Mouse (Mus musculus) gastrocnemius, adult 8-10 months (tissue): Measurements from ENCODE around the gene Ap1g1. TPM values are rescaled to one million over a fixed set of nuclear protein-coding genes. Genes with fewer than 3 reads are reported as not detected.
"Not testable (repeated sequence)": the region's sequence is repeated elsewhere in the genome, so short reads cannot be mapped to it uniquely, and the experiment has no call there.

Experiments used
- DNase-seq, 2 experiments: peaks; one replicate each; pipeline ENCODE4 v3.0.0; 2022; ENCODE audit warnings: low spot score in 2 of 2
- total RNA-seq, 4 experiments: library from RNA; stranded (reverse); gene quantifications; 2 replicates each; pipeline ENCODE4 v1.2.4; 2022

Gene Ap1g1
- 10 to 100 TPM; 28.2 to 36.4 (median 30.6) TPM for total RNA-seq

- DNase-seq, result peak; percentile 90 to 93
These were observed at the start of gene Ap1g1 for GRCm38 (mm10) chr8:109778280-109778977. Ap1g1 (plus strand) TSS chr8:109778554.

DNA sequence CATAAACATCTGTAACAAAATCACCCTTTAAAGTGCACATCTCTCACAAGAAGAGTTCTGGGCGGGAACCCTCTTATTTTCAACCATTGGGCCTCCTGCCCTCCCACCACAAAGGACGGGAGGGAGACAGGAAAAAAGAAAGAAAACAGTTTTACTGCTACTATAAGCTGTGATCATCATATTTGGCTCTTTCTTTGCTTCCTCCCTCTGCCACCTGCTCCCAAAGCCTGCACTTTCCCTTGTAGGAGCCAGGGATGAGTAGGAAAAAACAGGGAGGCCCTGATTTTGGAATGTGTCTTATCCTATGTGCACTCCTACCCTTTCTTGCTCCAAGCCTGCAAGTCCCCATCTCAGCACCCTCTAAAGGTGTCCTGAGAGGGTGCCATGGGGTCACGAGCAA is 47.3 kb upstream of the Ap1g1 start:
- DNase-seq, result no peak

- no peak for DNase-seq
These were observed 44.3 kb upstream of the Ap1g1 start for GRCm38 (mm10) chr8:109734018-109734417.

DNA sequence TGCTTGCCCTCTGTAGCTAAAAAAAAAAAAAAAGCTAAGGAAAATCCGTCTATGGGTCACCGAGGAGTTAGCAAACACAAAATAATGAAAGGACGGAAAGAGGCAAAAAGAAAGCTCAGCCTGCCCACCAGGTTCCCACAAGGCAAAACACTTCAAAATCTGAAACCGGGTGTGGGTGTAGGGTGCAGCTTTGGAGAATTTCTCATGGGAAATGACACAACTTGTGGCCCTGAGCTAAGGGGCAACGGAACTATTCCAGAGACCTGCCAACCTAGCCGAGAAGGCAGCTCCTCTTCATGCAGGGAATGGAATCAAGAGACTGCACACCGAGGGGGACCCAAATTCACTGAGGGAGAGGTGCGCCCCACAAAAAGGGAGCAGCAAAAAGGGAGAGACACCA is 41.5 kb upstream of the Ap1g1 start:
- DNase-seq, result no peak

GRCm38 (mm10) chr8:109737237-109738048 is 40.9 kb upstream of the Ap1g1 start, which contains the start of gene Atxn1l:
Atxn1l (minus strand) TSS chr8:109737739.
- peak; percentile 72 to 73 for DNase-seq

DNA sequence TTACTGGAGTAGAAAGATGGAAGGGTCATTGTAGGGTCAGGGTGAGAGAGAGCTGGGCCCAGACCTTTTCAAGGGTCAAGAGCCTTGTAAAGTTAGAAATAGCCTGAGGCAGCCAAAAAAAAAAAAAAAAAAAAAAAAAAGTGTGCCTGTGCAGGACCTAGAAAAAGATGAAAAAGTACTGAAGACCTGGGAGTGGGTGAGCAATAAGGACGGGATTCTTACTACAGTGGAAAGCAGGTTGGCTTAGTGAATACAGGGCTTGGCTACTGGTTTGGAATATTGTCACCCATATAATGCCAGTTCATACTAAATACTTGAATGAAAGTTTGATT is 40.3 kb upstream of the Ap1g1 start:
- no peak for DNase-seq

DNA sequence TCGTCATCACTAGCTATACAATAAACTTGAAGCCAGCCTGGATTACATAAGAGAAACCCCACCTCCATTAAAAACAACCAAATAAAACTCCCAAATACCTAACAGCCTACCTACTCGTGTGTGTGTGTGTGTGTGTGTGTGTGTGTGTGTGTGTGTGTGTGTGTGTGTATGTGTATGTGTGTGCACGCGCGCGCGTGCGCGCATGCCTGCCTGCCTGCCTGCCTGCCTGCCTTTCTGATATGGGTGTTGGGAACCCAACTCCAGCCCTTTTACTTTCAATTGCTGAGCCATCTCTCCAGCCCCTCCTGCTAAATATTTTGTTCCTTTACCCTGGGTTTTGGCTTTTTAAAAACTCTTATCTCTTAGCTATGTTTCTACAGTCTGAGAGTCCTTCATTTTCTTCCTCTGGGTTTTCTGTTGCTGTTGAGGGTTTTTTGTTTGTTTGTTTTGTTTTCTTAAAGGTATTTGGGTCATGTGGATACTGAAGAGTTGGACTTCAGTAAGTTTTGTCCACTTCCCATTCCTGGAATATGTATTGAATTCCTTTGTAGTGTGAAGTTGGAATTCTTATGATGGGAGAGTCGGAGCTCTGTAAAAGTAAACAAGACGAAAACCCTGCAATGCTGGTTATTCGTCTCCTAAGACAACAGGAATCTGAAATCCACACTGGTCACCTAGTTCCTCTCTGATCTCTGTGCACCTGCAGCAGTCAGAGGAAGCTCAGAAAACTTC is 30.7 kb upstream of the Ap1g1 start:
- DNase-seq, result no peak

DNA sequence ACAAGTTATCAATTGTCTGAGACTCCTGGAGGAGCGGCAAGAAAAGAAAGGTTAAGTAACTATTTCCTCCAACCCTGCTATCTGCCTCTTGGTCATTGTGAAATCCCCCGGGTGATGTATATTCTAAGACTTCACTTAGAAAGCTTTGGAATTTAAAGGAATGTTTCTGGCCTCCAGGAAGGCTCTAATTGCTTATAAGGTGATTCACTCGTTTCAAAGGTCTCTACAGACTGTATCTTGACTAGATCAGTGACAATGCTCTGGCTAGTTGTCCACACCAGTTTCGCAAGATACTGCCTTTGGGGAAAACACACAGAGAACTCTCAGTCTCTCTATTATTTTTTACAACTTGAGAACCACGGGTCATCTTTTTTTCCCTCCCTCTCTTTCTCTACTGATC is 28.1 kb upstream of the Ap1g1 start:
- no peak for DNase-seq

DNA sequence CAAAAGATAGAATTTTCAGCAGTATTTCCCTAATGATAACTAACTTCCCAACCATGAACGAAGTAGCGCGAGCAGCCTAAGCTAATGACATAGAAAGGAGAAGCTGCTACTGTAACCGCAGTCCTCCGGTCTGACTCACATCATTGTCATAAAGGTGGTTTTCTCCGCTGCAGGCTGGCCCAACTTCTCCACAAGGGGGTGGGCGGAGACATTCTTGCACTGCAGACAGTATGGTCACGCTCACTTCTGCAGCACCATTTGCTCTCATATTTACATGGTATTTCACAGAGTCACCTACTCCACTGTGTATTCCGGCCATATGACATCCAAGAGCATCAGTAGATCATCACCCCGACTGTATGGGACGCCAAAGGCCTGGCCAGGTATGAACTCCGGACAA is 27.7 kb upstream of the Ap1g1 start:
- DNase-seq, result no peak

GRCm38 (mm10) chr8:109751731-109752485 is 26.4 kb upstream of the Ap1g1 start:
- no peak for DNase-seq

DNA sequence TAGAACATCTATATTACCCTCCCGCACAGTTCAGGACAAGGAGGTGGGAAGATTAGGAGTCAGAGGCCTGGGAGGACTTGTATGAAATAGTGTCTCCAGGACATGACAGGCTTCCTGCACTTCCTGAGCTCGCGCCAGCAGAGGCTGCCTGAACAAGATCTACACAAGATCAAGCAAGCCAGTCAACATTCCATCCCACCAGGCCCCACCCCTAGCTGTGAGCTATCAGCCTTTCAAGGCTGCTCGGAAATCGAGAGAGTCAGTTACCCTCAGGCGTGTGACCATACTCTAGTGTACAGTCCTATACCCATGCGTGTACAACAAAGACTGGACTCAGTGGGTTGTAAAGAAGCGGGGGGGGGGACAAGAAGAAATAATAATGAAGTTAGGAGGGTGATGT is 23.7 kb upstream of the Ap1g1 start:
- no peak for DNase-seq

- DNase-seq, result not testable (repeated sequence)
These were observed 22.8 kb upstream of the Ap1g1 start for GRCm38 (mm10) chr8:109755554-109755953.

DNA sequence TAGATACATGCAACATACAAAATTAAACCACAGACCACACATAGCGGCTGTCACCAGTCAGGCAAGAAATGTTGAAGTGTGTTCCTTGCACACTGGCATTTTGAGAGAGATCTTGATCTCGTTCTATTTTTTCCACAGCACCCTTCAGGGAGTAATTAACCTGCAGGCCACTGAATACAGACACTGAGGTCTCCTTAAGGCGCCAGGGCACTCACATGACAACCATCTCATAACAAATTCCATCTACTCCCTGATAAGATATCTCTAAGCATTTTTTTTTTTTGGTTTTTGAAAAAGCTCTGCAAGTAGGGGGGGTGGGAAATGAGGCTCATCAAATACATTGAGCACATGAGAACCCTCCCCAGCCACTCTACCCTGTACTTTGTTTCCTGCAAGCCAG is 21.5 kb upstream of the Ap1g1 start:
- DNase-seq, result no peak

DNA sequence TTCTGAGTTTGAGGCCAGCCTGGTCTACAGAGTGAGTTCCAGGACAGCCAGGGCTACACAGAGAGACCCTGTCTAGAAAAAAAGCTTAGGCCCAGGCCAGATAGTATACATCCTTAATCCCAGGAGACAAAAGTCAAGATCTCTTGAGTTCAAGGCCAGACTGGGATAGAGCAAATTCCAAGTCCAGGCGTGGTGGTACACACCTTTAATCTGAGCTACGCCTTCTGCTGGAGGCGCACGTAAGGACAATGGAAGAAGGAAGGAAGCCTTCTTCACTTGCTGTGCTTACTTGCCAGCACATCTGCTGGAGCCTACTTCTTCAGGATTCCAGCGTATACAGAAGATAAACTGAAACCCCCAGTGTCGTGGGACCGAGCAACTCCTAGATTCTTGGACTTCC is 18.9 kb upstream of the Ap1g1 start:
- no peak for DNase-seq

- DNase-seq, result no peak
These were observed 18.1 kb upstream of the Ap1g1 start for GRCm38 (mm10) chr8:109760221-109760620.

GRCm38 (mm10) chr8:109764031-109764430 is 14.3 kb upstream of the Ap1g1 start:
- no peak for DNase-seq

GRCm38 (mm10) chr8:109766081-109766480 is 12.3 kb upstream of the Ap1g1 start:
- no peak for DNase-seq

- no peak for DNase-seq
These were observed 5.2 kb upstream of the Ap1g1 start for GRCm38 (mm10) chr8:109773154-109773553.

DNA sequence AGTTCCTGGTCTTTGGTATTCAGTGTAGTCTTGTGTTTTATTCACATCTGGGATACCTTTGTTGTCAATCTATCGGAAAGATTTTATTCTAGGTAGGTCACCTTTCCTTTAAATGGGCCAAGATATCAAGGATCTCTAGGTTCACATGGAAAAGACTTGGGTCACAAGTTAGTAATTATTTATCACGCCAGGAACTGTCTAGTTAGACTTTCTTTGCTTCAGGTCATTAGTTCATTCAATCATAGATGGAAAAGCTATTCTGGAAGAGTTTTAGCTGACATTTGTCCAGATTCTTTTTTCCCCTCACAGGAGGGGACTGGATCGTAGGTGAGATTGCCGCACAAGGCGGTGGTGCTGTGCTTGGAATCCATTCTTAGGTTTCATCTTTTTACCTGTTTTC is 503 bp upstream of the Ap1g1 start:
- DNase-seq, result no peak

- peak in 1 of 2 experiments; percentile 3 for DNase-seq
These were observed 653 bp downstream of the Ap1g1 start for GRCm38 (mm10) chr8:109778993-109779421.

DNA sequence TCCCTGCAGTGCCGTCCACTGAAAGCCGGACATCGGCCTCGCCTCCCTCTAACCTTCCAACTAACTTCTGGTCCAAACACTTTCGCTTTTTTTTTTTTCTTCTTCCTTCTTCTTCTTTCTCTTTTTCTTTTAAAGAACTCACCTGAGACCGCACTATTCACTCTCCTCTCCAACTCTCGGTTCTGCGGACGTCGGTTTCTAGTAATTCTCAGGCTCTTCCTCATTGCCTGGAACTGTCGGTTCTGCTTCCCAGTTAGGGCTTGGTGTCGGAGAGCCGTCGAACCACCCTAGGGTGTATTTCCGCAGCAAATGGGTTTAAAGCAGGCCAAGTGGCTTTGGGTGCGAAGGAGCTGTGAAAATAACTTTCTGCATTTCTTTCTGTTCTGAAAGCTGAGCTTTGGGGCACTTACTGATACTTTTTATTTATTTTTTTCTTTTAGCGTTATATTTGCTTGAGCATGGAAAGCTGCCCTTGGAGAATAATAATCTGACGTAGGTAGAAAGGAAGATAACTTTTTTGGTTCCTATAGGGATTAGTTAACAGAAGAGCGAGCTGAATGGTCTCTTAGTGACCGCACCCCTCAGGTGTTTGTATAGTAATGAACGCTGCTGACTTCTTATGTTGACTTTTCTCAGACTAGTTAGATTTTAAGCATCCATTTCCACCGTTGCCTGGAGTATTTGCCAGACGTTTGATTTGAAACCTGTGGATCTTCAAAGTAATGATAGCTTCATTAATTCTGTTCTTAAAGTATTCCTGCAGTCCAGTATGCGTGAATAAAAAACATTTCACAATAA is 1.3 kb downstream of the Ap1g1 start:
- no peak for DNase-seq
